Mouse (Mus musculus) olfactory bulb, adult 2 months (tissue): Measurements from ENCODE around the gene Cd200r1. TPM values are rescaled to one million over a fixed set of nuclear protein-coding genes. Genes with fewer than 3 reads are reported as not detected.
"Not testable (repeated sequence)": the region's sequence is repeated elsewhere in the genome, so short reads cannot be mapped to it uniquely, and the experiment has no call there.

Experiments used
- H3K27ac ChIP-seq: fragments of 200-500 bp; 2 replicates; pipeline ENCODE4 v1.5.1; 2012; ENCODE audit warnings: low read depth, low read length; ENCODE audit not compliant: insufficient read depth
- H3K4me1 ChIP-seq: fragments of 200-500 bp; 2 replicates; pipeline ENCODE4 v1.6.1; 2012; ENCODE audit warnings: low read length; ENCODE audit not compliant: control insufficient read depth, insufficient read depth
- H3K4me3 ChIP-seq: fragments of 200-500 bp; 2 replicates; pipeline ENCODE4 v1.5.1; 2012; ENCODE audit warnings: mild to moderate bottlenecking, low read depth, low read length, moderate library complexity; ENCODE audit not compliant: insufficient read depth
- CTCF ChIP-seq: fragments of 200-500 bp; IDR thresholded peaks from 2 replicates; pipeline ENCODE4 v1.5.1; 2012; ENCODE audit warnings: low read depth, mild to moderate bottlenecking, low read length, moderate library complexity; ENCODE audit not compliant: insufficient read depth
- POLR2A ChIP-seq: fragments of 200-500 bp; IDR thresholded peaks from 2 replicates; pipeline ENCODE4 v1.6.1; 2012; ENCODE audit warnings: mild to moderate bottlenecking, low read depth, low read length, moderate library complexity; ENCODE audit not compliant: insufficient read depth
- WGBS: fragments of 180-500 bp; shearing (Covaris S2); methylation state at CpG from one replicate; pipeline ENCODE4 v1.1.7; 2018; 5-methylcytosine and 5-hydroxymethylcytosine counted together
- polyA plus RNA-seq: library from polyadenylated mRNA; stranded (reverse); fragments of >200 nt; gene quantifications from 2 replicates; pipeline ENCODE4 v1.2.4, GENCODE M21; 2012; ENCODE audit warnings: low replicate concordance; ENCODE audit not compliant: missing spikeins, insufficient read depth, insufficient read length

Cd200r1 gene
- polyA plus RNA-seq, 1 experiment, result not detected

DNA sequence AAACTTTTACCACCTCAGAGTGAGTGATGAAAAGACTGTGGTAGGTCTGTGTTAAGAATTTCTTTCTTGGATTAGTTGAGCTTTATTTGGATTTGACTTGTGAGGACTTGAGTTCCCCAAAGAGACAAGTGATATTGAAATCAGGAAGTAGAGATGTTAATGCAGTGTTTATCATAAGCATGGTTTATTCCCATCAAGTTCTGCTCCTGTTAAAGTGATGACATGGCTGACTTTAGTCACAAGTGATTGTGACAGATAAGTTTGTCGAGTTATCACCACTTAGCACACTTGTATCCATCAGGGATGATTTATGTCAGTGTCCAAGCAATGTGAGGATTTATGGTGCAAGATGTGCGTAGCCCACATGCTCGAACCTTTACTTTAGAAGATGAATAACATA is 66.8 kb downstream of the Cd200r1 start:
- Histone ChIP-seq H3K27ac (no peak overlapping the region), H3K4me1 (no peaks in the 10 kb centered on the region), H3K4me3 (no peak overlapping the region)
- no peak for TF ChIP-seq CTCF
- no peak for TF ChIP-seq POLR2A
- WGBS, result 81% methylated on average over 3 of the region's 3 CpGs

DNA sequence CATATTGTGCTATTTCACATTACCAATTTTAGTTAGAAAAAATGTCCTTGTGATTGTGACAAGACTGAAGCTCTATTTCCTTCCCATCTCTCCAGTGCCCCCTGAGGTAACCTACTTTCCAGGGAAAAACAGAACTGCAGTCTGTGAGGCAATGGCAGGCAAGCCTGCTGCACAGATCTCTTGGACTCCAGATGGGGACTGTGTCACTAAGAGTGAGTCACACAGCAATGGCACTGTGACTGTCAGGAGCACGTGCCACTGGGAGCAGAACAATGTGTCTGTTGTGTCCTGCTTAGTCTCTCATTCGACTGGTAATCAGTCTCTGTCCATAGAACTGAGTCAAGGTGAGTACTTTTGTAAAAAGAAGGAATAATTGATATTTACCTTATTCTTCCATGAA is 67.7 kb downstream of the Cd200r1 start:
- H3K4me1 ChIP-seq, result not testable (repeated sequence)
- WGBS, result 29% methylated on average over 2 of the region's 2 CpGs

More for the DNA sequence above, 67.7 kb downstream of the Cd200r1 start:
- not testable (repeated sequence) for H3K4me3 ChIP-seq, H3K27ac ChIP-seq

Other genes with a start within 250 kb of the Cd200r1 start
- not detected in 2 replicates for gene Boc, start 206.8 kb upstream of the Cd200r1 start, polyA plus RNA-seq
- gene Nepro, start 41.4 kb upstream of the Cd200r1 start, polyA plus RNA-seq, result not detected in 2 replicates
- not detected in 2 replicates for gene Gtpbp8, start 19.4 kb upstream of the Cd200r1 start, polyA plus RNA-seq
- gene Cd200r4, start 46.0 kb downstream of the Cd200r1 start, polyA plus RNA-seq, result not detected in 2 replicates
- not detected in 2 replicates for gene Cd200r2, start 101.4 kb downstream of the Cd200r1 start, polyA plus RNA-seq
- gene Cd200r3, start 177.9 kb downstream of the Cd200r1 start, polyA plus RNA-seq, result not detected in 2 replicates